Mouse (Mus musculus) embryo, embryonic 10 days (tissue): Measurements from ENCODE around the gene Frmd6.

ENCODE experiments used
- DNase-seq: peaks from one replicate; pipeline ENCODE4 v3.0.0-alpha.2; 2015; ENCODE audit warnings: low spot score

Gene Frmd6

GRCm38 (mm10) chr12:70897434-70897833 lies 72.1 kb downstream of the Frmd6 start:
- no peak for DNase-seq

GRCm38 (mm10) chr12:70898450-70898849 lies 73.1 kb downstream of the Frmd6 start:
- DNase-seq = no peak

- no peak for DNase-seq
These were observed 79.2 kb downstream of the Frmd6 start for GRCm38 (mm10) chr12:70904471-70904870.

- DNase-seq = no peak
These were observed 81.6 kb downstream of the Frmd6 start for GRCm38 (mm10) chr12:70906867-70907266.

- DNase-seq = no peak
These were observed 82.3 kb downstream of the Frmd6 start for GRCm38 (mm10) chr12:70907651-70908050.

- DNase-seq = no peak
These were observed 82.8 kb downstream of the Frmd6 start for GRCm38 (mm10) chr12:70908076-70908475.

GRCm38 (mm10) chr12:70910241-70910720 lies 85.0 kb downstream of the Frmd6 start:
- DNase-seq = peak; percentile 88

GRCm38 (mm10) chr12:70911029-70911428 lies 85.7 kb downstream of the Frmd6 start:
- DNase-seq = peak; percentile 96

GRCm38 (mm10) chr12:70911676-70912379 lies 86.5 kb downstream of the Frmd6 start:
- peak; percentile 53 for DNase-seq

GRCm38 (mm10) chr12:70913429-70913828 lies 88.1 kb downstream of the Frmd6 start:
- peak; percentile 21 for DNase-seq

- DNase-seq = peak; percentile 80
These were observed 89.1 kb downstream of the Frmd6 start for GRCm38 (mm10) chr12:70914387-70914786.

GRCm38 (mm10) chr12:70929781-70930180 lies 104.5 kb downstream of the Frmd6 start:
- no peak for DNase-seq

GRCm38 (mm10) chr12:70937150-70937549 lies 111.8 kb downstream of the Frmd6 start:
- DNase-seq = peak; percentile 35

GRCm38 (mm10) chr12:70937571-70938384 lies 112.5 kb downstream of the Frmd6 start, which contains the start of gene Actr10:
Gene Actr10, plus strand, starts transcription at chr12:70937857.
- peak; percentile 86 for DNase-seq

- no peak for DNase-seq
These were observed 115.5 kb downstream of the Frmd6 start for GRCm38 (mm10) chr12:70940806-70941205.

GRCm38 (mm10) chr12:70944181-70944580 lies 118.9 kb downstream of the Frmd6 start:
- DNase-seq = no peak

GRCm38 (mm10) chr12:70946585-70947256 lies 121.4 kb downstream of the Frmd6 start:
- DNase-seq = no peak
